Mouse (Mus musculus) lung, adult 2 months (tissue): Measurements from ENCODE around the gene CN725425.

Experiments used
- CTCF ChIP-seq: fragments of 200-500 bp; IDR thresholded peaks from 2 replicates; pipeline ENCODE4 v1.5.1; 2011; ENCODE audit warnings: mild to moderate bottlenecking, low read length, control low read depth; ENCODE audit not compliant: insufficient read depth
- POLR2A ChIP-seq: fragments of 200-500 bp; IDR thresholded peaks from 2 replicates; pipeline ENCODE4 v1.6.1; 2011; ENCODE audit warnings: low read depth, mild to moderate bottlenecking, control low read depth, low read length, borderline replicate concordance; ENCODE audit errors: extremely low read depth

GRCm38 (mm10) chr15:91179911-91180622, 19.2 kb upstream of the CN725425 start:
- TF ChIP-seq CTCF (no peak), POLR2A (no peak)
